Mouse (Mus musculus) myocyte (in vitro differentiated cells): ENCODE measurements around the gene Zfhx3.

Experiments used
- CEBPB ChIP-seq: IDR thresholded peaks from 2 replicates; pipeline ENCODE4 v1.6.1; 2011; ENCODE audit warnings: mild to moderate bottlenecking, moderate library complexity; ENCODE audit not compliant: poor library complexity, insufficient read depth, severe bottlenecking
- E2F4 ChIP-seq: IDR thresholded peaks from one replicate; pipeline ENCODE4 v1.6.1; 2011; ENCODE audit warnings: mild to moderate bottlenecking, control low read depth, moderate library complexity; ENCODE audit not compliant: insufficient read depth
- MAX ChIP-seq: IDR thresholded peaks from one replicate; pipeline ENCODE4 v1.6.1; 2011; ENCODE audit warnings: low read depth, mild to moderate bottlenecking, control low read depth
- MYOD1 ChIP-seq, 3 experiments: IDR thresholded peaks; one replicate each; pipeline ENCODE4 v1.6.1; 2011; ENCODE audit warnings: control low read depth in 2 of 3, low read depth in 2 of 3, mild to moderate bottlenecking in 2 of 3, moderate library complexity in 1 of 3; ENCODE audit not compliant: insufficient read length in 2 of 3, control insufficient read depth in 1 of 3
- MYOG ChIP-seq, 3 experiments: IDR thresholded peaks; one replicate each; pipeline ENCODE4 v1.6.1; 2011; ENCODE audit warnings: control low read depth in 2 of 3, low read depth in 2 of 3, mild to moderate bottlenecking in 2 of 3; ENCODE audit not compliant: insufficient read length in 2 of 3, control insufficient read depth in 1 of 3, insufficient read depth in 1 of 3
- POLR2A ChIP-seq: IDR thresholded peaks from one replicate; pipeline ENCODE4 v1.6.1; 2011; ENCODE audit warnings: low read depth, mild to moderate bottlenecking, control low read depth, moderate library complexity; ENCODE audit not compliant: insufficient read length
- POLR2AphosphoS2 ChIP-seq: IDR thresholded peaks from one replicate; pipeline ENCODE4 v1.6.1; 2011; ENCODE audit warnings: low read depth, control low read depth; ENCODE audit not compliant: insufficient read length
- REST ChIP-seq: IDR thresholded peaks from one replicate; pipeline ENCODE4 v1.6.1; 2011; ENCODE audit warnings: mild to moderate bottlenecking, control low read depth, moderate library complexity; ENCODE audit not compliant: insufficient read depth, insufficient read length
- SRF ChIP-seq: IDR thresholded peaks from one replicate; pipeline ENCODE4 v1.6.1; 2011; ENCODE audit warnings: low read depth; ENCODE audit not compliant: control insufficient read depth, insufficient read length
- TCF12 ChIP-seq: IDR thresholded peaks from one replicate; pipeline ENCODE4 v1.6.1; 2011; ENCODE audit warnings: mild to moderate bottlenecking, control low read depth; ENCODE audit not compliant: poor library complexity, insufficient read depth, severe bottlenecking
- USF1 ChIP-seq: IDR thresholded peaks from one replicate; pipeline ENCODE4 v1.6.1; 2011; ENCODE audit warnings: low read depth, mild to moderate bottlenecking, control low read depth, moderate library complexity

GRCm38 (mm10) chr8:108811694-108812093, 869.2 kb downstream of the Zfhx3 start:
- TF ChIP-seq POLR2A = no peak
- TF ChIP-seq MYOG (IDR thresholded peaks at IDR 0.05; ENCODE audit: control insufficient read depth in 1 of 3, insufficient read depth in 1 of 3, insufficient read length in 2 of 3, low read depth in 2 of 3) = no peak
- TF ChIP-seq POLR2AphosphoS2 = no peak
- no peak for TF ChIP-seq MAX
- TF ChIP-seq MYOD1 (IDR thresholded peaks at IDR 0.05; ENCODE audit: control insufficient read depth in 1 of 3, insufficient read length in 2 of 3, low read depth in 2 of 3) = no peak
- no peak for TF ChIP-seq TCF12
- no peak for TF ChIP-seq SRF
- TF ChIP-seq E2F4 = no peak
- no peak for TF ChIP-seq CEBPB
- TF ChIP-seq USF1 = no peak
- TF ChIP-seq REST = no peak
